Mouse (Mus musculus): ENCODE measurements at regions not wholly inside any gene's neighbourhood (a gene's known extent, or its start where the extent isn't known, plus 50 kb on each side); places are given as distances from the start of the nearest gene placed in this dataset.
A peak's percentile ranks its signal among the peaks of the same experiment; 100 is the strongest.

DNA sequence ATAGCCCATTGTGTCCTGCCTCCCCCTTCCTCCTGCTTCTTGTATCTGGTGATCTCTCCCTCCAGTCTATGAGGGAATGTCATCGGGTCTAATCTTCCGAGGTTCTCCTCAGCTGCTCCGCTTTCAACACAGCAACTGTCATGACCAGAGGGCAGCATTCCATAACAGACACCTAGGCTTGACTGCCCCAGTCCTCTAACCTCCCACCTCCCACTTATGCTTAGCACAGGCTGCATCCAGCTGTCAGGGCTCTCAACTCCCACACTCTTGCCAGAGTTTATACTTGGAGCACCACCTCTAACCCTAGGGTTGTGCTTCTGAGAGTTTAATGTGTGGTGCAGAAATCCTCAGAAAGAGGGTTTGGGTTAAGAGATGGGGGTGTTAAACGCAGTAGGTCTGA is 137.9 kb upstream of the Rbms1 start:
- DNase-seq (ENCODE audit: low spot score in 2 of 2): no peak

DNA sequence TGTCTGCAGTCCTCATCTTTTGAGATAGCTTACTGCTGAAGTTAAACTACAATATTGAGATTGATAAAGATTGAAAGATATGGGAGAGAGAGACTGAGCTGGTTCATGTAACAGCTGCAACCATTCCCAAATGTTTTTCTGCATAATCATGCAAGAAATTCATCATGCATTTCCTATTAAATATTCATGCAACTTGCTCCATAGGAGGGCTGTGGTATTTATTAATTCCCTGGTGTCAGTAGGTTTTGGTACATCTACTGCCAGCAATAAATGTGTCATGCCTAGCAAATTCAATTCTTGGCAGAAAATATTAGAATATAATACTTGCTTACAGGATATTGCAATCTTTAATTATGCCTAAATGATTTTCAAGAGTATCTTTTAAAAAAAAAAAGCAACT is 125.5 kb upstream of the Rbms1 start:
- no peak for DNase-seq (ENCODE audit: low spot score in 2 of 2)

DNA sequence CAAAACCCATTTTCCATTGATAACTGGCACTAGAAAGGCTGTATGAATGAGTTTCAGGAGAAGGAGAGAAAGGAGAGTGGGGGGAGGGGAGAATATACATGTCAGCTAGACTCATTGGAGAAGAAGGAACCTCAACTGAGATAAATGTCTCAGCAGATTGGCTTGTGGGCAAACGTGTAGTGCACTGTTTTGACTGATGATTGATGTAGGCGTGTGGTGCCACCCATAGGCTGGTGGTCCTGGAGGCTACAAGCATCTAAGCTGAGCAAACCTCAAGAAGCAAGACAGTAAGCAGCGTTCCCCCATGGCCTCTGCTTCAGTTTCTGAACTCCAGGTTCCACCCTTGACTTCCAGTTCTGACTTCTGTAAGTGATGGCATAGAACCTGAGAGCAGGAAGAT is 121.8 kb upstream of the Rbms1 start:
- DNase-seq (ENCODE audit: low spot score in 2 of 2): no peak

DNA sequence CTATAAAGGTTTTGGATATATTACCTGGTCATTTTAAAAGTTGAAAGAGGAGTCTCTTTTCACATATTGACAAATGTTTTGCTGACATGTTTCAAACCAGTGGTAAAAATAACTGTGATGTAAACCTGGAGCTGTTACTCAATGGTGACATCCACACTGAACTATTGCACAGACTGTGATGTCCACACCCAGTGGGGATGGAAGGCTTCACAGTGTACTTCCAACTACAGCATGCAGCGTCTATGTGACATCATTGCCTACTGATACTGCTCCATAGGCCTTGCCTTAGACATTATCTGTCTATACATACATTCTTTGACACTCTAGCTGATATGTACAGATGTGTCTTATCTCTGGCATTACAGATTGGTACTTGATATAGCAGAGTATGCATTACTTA is 120.1 kb upstream of the Rbms1 start:
- DNase-seq (ENCODE audit: low spot score in 2 of 2): no peak

DNA sequence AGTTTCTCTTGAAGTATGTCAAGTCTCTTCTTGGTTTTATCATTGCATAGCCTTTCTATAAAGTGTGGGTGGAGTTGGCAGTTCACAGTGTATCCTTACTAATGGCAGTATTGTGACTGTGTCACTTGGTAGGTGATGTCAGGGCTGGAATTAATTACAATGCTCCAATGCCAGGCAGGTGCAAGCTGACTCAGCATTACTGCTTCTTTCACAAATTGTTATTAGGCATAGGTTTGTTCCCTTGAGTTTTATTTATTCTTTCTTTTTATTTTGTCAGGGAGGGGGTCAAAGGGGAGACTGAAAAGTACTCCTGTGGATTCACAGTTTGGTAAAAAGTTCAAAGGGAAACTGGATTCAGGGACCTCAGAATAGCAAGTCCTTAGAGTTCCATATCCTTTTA is 119.6 kb upstream of the Rbms1 start:
- DNase-seq (ENCODE audit: low spot score in 2 of 2): no peak

DNA sequence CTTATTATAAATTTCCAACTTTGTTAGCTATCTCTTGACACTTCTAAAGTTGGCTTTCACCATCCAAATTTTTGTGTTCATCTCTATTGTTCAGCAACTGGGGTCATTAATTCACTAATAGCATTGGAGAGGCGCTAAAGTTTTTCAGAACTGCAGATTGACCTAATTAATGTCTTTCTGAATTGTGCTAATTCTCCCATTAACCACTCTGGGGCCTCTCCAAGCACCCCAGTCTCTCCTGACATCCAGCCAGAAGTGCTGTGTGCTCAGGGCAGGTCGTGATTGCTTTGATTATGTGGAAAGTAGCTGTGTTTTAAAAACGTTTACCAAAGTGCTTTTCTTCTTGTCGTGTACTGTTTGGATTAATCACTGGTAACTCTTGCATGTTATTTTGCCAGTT is 117.0 kb upstream of the Rbms1 start:
- no peak for DNase-seq (ENCODE audit: low spot score in 2 of 2)

DNA sequence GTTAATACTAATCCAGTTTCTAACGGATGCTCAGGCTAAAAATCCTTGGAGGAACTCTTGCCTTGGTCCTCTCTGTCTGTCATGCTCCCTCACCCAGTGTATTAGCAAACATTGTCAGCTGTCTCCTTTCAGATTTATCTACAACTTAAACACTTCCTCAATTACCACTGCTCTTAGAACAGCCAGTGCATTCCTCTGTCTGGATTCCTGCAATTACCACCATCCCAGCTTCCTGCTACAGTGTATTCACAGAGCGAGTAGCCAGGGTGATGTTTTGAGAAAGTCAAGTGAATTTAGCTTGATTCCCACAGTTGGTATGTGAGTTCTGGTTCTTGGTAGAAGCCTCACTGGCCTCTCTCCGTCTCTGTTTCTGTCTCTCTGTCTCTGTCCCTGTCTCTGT is 108.0 kb upstream of the Rbms1 start:
- DNase-seq (ENCODE audit: low spot score in 2 of 2): no peak

DNA sequence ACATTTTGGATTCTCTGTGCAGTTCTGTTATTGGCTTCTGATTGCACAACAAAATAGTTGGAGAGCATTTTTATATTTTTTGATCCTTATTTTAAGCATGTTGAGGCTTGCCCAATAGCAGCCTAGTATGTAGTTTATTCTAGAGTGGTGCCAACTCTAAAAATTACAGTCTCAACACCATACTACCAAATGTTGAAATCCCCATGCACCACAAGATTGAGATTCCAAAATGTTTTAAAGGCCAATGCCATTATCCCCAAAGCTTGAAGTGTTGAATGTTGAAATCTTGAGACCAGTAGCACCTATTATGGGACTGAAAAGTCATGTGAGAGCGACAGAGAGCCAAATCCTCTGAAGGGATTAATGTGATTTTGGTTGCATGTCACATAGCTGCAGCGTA is 104.9 kb upstream of the Rbms1 start:
- no peak for DNase-seq (ENCODE audit: low spot score in 2 of 2)

DNA sequence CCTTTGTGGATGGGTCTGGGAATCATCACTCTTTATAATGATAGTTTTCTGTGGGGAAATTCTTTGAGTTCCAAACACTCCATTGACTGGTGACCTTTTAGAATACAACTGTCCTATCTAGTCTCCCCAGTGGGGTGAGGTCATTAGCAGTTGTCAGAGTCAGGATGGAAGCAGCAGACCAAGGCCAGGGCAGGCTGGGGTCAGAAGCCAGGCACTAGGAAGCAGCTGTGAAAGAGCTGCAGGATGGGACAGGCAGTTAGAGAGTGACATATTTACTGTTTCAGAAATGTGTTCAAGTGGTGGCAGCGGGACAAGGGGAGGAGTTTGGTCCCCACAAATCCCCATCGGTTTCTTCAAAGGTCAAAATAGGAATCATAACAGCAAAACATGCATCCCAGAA is 99.1 kb upstream of the Rbms1 start:
- peak; percentile 20 to 48 for DNase-seq (ENCODE audit: low spot score in 2 of 2)

DNA sequence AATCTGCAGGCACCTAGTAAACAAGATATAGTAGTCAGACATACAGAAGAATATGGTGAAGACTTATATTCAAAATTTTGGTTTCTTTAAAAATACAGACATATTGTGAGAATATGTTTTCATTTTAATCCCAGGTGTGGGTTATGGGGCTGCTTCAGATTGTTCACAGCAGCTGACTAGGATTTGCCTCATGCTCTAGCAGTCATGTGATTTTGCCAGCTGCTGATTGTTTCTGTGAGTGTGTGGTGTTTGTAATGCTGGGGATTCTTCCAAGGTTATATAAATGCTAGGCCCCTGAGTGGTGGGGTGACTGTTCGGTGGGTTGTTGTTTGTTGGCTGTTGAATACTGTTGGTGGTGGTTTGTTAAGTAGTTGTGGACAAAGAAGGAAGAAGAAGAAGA is 97.9 kb upstream of the Rbms1 start:
- DNase-seq (ENCODE audit: low spot score in 2 of 2): no peak

DNA sequence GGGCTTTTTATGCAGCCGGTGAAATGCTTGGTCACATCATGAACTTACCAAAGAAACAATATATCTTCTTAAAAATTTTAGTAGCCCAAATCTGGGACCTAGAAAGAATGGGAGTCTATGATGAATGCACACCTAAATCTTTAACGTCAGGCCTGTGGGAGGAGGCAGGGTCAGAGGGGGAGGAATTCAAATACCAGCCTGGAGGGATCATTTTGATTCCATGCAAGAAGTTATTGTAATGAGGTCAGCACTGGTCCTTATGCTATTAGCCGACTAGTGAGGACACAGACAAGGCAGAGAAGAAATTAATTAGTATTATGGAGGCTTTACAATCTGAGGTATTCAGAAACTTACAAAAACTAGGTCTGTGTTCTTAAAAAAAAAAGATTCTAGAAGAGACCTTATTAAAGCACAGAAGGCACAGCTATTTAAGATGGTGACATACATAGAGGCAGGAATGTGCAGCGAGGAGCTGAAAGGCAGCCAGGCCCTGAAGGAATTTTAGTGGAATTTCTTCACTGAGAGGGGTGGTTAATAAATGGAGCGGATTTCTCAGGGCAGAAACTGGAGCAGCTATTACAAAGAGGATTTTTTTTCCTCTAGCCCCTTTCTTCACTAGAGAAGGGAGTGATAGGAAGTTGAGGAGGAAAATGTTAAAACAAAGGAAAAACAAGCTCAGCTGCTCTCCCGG is 95.7 kb upstream of the Rbms1 start:
- DNase-seq (ENCODE audit: low spot score in 2 of 2): no peak

DNA sequence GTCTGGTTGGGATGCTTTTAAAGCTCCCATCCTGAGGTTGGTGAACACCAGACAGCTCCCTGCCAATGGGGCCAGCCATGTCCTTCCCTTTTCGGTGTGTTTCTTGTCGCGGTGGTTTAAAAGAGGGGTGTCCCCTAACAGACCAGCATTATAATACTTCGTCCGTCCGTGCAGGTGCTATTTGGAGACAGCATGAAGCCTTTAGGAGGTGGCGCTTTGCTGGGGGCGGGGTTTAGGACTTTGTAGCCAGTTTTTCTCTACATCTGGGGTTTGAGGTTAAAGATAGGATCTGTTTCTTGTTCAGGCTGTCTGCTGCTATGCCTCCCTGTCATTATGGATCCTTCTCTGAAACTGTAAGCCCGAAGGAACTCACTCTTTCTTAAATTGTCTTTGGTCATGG is 89.3 kb upstream of the Rbms1 start:
- no peak for DNase-seq (ENCODE audit: low spot score in 2 of 2)

DNA sequence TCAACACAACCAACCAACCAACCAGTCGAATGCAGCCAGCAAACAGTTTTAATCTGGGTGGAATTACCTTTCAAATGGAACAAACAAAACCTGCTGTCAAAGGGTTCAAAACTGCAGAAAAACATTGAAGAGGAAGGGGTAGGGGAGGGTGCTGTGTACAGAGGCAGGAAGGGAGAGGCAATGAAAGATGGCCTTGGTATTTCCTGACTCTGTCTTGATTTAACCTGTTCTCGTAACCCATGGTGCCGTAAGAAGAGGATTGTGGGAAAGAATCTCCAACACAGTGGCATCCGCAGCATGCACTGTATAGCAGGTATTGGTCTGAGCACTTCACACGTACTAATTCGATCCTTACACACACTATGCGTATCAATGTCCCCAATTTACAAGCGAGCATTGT is 88.8 kb upstream of the Rbms1 start:
- DNase-seq (ENCODE audit: low spot score in 2 of 2): no peak

DNA sequence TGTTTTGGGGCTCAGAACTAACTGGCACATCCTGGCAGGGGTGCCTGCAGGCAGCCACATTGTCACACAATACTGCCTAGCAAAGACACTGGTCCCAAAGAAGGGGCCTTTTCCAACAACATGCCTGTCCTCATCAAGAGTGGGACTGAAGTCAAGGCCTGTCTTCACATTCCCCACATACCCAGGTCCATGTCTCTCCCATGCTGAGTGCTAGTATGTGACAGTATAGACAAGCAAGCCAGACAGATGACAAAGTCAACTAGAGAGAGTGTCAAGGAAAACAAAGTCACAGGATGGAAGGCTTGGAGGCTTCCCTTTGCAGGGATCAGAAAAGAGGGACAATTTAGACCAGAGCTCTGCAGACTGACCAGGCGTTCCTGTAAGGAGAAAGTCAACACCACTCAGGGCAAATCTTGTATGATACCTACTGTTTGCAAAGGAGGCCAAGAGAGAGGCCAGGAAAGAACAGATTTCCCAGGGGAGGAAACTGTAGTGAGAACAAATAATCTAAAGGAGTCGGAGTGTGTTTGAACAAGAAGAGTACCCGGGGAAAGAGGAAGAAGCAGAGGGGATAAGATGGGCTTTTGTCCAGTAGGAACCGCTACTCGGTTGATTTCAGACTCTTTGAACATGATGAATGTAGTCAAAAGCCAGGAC is 83.2 kb upstream of the Rbms1 start:
- no peak for DNase-seq (ENCODE audit: low spot score in 2 of 2)

DNA sequence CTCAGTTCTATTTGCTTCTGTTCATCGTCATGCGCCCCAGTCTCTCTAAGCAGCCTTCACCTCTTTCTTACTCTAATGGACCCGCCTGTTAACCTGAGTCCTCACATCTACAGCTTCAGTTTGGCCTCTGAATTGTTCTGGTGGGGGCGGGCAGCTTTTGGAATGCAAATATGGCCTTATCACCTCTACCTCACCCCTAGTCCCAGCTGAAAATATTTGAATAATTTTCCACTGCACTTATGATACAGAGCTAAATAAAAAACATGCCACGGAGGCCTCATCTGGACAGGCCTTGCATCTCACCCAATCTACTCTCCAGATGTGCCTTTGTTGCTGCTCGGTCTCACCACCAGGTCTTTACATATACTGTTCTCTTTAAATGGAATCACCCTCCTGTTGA is 82.5 kb upstream of the Rbms1 start:
- DNase-seq (ENCODE audit: low spot score in 2 of 2): no peak

DNA sequence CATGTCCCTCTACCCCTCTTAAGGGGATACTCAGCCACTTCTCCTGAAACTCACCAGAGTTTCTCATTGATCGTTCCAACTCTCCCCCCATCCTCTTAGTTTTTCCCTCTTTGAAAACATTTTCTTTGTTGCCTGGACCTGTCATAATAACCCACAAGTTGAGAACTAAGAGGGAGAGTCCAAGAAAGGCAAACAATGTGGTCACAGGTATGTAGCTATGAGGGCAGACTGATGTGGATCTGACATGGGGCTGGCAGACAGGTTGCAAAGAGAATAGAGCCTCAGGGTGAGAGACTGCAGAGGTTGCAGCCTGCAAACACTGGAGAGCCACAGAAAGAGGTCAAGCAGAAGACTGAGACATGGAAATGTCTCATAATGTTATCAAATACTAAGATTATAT is 69.9 kb upstream of the Rbms1 start:
- DNase-seq (ENCODE audit: low spot score in 2 of 2): no peak

DNA sequence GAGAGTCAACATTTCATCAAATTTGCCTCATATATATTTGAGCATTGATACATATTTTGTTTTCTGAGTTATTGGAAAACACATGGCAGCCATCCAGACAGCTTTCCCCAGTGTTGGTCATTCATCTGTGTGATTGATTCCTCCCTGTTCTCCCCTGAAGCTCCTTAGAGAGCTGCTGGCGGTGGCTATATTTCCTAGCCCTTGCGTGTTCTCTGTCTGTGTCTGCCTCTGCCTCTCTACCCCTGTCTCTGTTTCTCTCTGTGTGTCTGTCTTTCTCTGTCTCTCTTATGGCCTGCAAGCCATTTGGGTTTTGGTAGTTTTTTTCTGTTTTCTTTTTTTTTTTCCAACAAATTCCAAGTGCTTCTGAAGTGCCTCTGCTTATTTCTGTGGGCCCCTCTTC is 66.7 kb upstream of the Rbms1 start:
- no peak for DNase-seq (ENCODE audit: low spot score in 2 of 2)

DNA sequence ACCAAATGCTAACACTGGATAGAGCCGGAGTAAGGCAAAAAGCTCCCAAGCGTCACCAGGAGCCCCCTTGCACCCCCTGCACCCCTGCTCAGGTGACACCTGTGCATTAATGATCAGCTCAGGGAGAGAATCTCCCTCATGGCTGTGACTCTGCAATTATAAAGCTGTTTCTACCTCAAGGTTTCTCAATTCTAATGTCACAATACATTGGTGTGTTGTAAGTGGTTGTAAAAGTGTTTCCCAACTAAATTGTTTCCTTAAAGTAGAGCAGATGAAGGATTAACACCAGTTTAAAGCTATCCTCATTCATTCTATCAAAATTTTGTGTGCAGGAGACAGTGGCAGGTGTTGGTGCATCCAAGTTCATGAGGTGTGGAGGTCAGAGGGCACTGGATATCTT is 65.6 kb upstream of the Rbms1 start:
- no peak for DNase-seq (ENCODE audit: low spot score in 2 of 2)

DNA sequence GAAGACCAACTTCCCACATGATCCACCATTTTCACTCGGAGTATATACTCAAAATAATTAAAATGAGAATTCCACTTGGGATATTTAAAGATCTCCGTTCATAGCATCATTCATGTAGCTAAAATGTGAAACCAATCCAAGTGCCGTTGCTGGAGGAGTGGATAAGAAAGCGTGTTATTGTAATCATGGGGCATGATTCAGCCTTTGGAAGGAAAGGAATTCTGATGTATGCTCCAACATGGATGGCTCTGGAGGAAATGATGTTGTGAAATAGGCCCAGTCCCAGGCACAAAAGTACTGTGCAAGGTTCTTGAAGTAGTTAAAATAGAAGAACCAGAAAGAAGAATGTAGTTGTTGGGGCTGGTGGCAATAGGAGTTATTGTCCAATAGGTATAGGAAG is 64.7 kb upstream of the Rbms1 start:
- DNase-seq (ENCODE audit: low spot score in 2 of 2): no peak

DNA sequence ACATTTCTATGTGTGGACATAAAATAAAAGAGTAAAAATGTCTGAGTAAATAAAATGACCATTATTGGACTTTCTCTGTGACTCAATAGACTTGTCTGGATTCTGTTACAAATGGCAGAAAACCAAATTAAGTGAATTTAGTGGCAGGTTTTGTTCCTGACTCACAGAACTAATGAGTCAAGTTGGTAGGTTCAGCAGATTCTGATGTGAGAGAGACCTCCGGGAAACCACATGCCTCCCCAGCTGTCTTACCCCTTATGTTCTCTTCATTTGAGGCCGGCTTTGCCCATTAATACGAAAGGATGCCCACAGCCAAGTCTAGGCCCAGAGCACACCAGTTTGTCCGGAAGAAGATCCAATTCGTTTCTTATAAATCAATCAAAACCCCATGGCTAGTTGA is 59.4 kb upstream of the Rbms1 start:
- no peak for DNase-seq (ENCODE audit: low spot score in 2 of 2)

DNA sequence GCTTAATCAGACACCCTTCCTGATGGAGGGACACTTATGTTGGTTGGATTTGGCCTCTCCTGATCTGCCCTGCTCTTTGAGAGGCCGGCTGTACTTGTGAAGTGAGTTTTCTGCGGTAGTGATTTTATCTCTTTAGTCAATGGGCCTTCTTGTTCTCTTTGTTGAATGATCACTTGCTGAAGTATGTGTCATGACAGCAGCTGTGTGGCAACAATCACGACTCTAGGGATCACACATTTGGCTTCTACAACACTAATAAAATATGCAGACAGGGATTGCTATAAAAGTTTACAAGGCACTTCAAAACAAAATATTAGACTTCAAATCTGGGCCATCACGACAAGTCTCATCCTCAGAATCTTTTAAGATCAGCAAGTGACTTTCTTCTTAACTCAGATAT is 57.8 kb upstream of the Rbms1 start:
- DNase-seq (ENCODE audit: low spot score in 2 of 2): no peak

DNA sequence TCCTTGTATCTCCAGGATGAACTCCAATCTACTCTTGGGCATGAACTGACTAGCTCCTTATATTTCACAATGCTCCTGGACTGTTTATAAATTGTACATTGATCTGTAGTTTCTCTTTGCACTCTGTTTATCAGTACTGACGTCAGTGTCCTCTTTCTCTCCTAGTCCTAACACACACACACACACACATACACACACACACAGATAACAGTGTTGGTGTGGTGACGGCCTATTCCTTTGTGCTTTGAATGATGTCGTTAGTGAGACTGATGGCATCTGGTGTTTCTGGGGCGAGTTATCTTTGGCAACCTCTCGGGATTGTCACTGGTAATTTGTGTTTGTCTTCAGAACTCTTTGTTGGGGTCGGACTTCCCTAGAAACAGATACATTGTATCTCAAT is 50.0 kb upstream of the Rbms1 start:
- DNase-seq (ENCODE audit: low spot score in 2 of 2): no peak
